Mouse (Mus musculus) lung, postnatal 0 days (tissue): ENCODE measurements around the gene Dnaaf1.

Source experiments
- CTCF ChIP-seq: IDR thresholded peaks from 2 replicates; pipeline ENCODE4 v1.5.1; 2016; ENCODE audit warnings: antibody characterized with exemption, mild to moderate bottlenecking
- EP300 ChIP-seq: IDR thresholded peaks from 2 replicates; pipeline ENCODE4 v1.6.1; 2016; ENCODE audit warnings: antibody characterized with exemption, mild to moderate bottlenecking, control low read depth

GRCm38 (mm10) chr8:119572411-119572810 lies 2.6 kb upstream of the Dnaaf1 start:
- TF ChIP-seq CTCF (no peak), EP300 (no peak)
